Mouse (Mus musculus): Measurements from ENCODE around the gene Nfia. TPM values are rescaled to one million over a fixed set of nuclear protein-coding genes. Genes with fewer than 3 reads are reported as not detected.
A peak's percentile ranks its signal among the peaks of the same experiment; 100 is the strongest.

Gene Nfia
- polyA plus RNA-seq, 2 experiments = 51.9 to 71.2 TPM

DNA sequence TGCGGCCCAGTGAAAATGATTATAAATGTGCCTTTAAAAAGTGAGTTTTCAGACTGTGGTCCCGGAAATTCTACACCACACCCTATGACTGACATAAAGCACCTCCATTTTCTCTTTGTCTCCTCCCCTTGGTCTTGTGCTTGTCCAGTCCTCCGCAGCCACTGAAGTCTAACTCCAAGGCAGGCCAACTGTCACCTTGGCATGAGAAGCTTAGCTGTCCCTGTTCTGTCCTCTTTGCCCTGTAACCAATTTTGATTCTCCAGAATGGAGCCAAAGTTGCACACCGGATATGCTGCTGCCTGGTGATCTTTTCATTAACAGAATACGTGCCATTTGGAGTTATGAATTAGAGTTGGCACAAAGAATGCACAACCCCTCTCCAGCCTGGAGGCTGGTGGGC, 378.0 kb downstream of the Nfia start:
- WGBS = 78% methylated on average over 5 of the region's 5 CpGs
- no peaks in the 10 kb centered on the region for H3K9me3 ChIP-seq (ENCODE audit: control insufficient read depth, low read length)
- DNase-seq (ENCODE audit: low spot score) = no peak
- no peak for ATAC-seq (ENCODE audit: low FRiP score, low read depth)
- no peak overlapping the region for H3K27ac ChIP-seq (replicated peaks; ENCODE audit: low read depth, low read length)
- TF ChIP-seq POLR2A (IDR thresholded peaks at IDR 0.05; ENCODE audit: borderline replicate concordance, extremely low read depth, insufficient read depth, insufficient read length) = no peak
- no peaks in the 10 kb centered on the region for H3K36me3 ChIP-seq (ENCODE audit: control insufficient read depth, insufficient read depth, low read length)
- no peaks in the 10 kb centered on the region for H3K27me3 ChIP-seq (ENCODE audit: control insufficient read depth, insufficient read depth, low read length)
- H3K4me1 ChIP-seq (ENCODE audit: control insufficient read depth, insufficient read depth, low read length) = 0 out of 2 replicates have a peak, but pooled peaks cover 9% of the 10 kb centered on the region
- no peak overlapping the region for H3K4me3 ChIP-seq (replicated peaks; ENCODE audit: low read length)
- H3K9ac ChIP-seq (ENCODE audit: low read depth, low read length, severe bottlenecking) = no peak overlapping the region
- H3K4me2 ChIP-seq (replicated peaks; ENCODE audit: low read depth, low read length, severe bottlenecking) = no peak overlapping the region

DNA sequence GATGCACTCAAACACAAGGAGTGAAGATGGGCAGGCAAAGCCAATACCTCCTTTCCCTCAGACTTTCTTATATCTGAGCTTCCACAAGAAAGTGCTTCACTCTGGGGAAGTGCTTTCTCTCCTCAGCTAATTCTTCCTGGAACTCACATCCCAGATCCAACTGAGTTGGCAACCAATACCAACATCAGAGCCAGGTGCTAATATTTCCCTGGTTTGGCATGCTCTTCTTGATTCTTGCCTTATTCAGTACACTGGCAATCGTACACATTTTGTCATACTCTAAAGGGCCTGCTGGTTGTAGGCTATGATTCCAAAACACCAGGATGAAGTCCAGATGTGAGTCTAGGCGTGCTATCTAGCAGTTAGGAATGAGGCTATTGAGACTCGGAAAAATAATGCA, 385.4 kb downstream of the Nfia start:
- H3K9me3 ChIP-seq (ENCODE audit: control insufficient read depth, low read length) = no peaks in the 10 kb centered on the region
- no peak for ATAC-seq (ENCODE audit: low FRiP score, low read depth)
- H3K27ac ChIP-seq (replicated peaks; ENCODE audit: low read depth, low read length) = no peak overlapping the region
- no peaks in the 10 kb centered on the region for H3K27me3 ChIP-seq (ENCODE audit: control insufficient read depth, insufficient read depth, low read length)
- DNase-seq (ENCODE audit: low spot score) = peak; percentile 63
- TF ChIP-seq POLR2A (IDR thresholded peaks at IDR 0.05; ENCODE audit: borderline replicate concordance, extremely low read depth, insufficient read depth, insufficient read length) = no peak
- WGBS = 58% methylated on average over 3 of the region's 3 CpGs
- no peak overlapping the region for H3K4me3 ChIP-seq (replicated peaks; ENCODE audit: low read length)
- H3K9ac ChIP-seq (ENCODE audit: low read depth, low read length, severe bottlenecking) = no peak overlapping the region
- no peak overlapping the region for H3K4me2 ChIP-seq (replicated peaks; ENCODE audit: low read depth, low read length, severe bottlenecking)
- H3K4me1 ChIP-seq (ENCODE audit: control insufficient read depth, insufficient read depth, low read length) = no peaks in the 10 kb centered on the region
- no peaks in the 10 kb centered on the region for H3K36me3 ChIP-seq (ENCODE audit: control insufficient read depth, insufficient read depth, low read length)

DNA sequence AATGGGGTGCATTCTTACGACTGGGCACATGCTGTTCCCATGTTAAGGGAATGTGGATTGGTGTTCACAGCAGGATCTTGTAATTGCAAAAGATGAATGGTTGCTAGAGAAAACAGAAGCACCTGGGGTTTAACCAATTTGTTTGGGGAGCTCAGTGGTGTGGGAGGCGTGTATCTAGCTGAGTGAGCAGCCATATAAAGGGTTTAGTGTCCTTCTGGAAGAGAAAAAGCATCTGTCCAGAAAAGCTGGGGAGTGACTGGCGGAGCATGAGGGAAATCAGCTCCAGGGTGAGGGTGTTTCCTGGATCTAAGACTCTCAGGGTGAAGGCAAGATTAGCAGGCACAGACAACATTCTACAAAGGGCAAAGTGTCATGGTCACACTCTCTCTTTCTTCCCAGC, 393.8 kb downstream of the Nfia start:
- Histone ChIP-seq H3K4me3 (replicated peaks; ENCODE audit: low read length) (no peak overlapping the region), H3K36me3 (ENCODE audit: control insufficient read depth, insufficient read depth, low read length) (no peaks in the 10 kb centered on the region), H3K27me3 (ENCODE audit: control insufficient read depth, insufficient read depth, low read length) (no peaks in the 10 kb centered on the region), H3K4me2 (replicated peaks; ENCODE audit: low read depth, low read length, severe bottlenecking) (no peak overlapping the region), H3K9me3 (ENCODE audit: control insufficient read depth, low read length) (no peaks in the 10 kb centered on the region), H3K4me1 (ENCODE audit: control insufficient read depth, insufficient read depth, low read length) (no peaks in the 10 kb centered on the region), H3K27ac (replicated peaks; ENCODE audit: low read depth, low read length) (no peak overlapping the region), H3K9ac (ENCODE audit: low read depth, low read length, severe bottlenecking) (no peak overlapping the region)
- WGBS = 62% methylated on average over 3 of the region's 3 CpGs
- ATAC-seq (ENCODE audit: low FRiP score, low read depth) (no peak), DNase-seq (ENCODE audit: low spot score) (no peak)
- TF ChIP-seq POLR2A (IDR thresholded peaks at IDR 0.05; ENCODE audit: borderline replicate concordance, extremely low read depth, insufficient read depth, insufficient read length) = no peak

Other genes starting within 250 kb of the Nfia start
- 2.1 and 2.2 TPM in 2 replicates for gene E130114P18Rik, start 5.3 kb downstream of the Nfia start, polyA plus RNA-seq (2012; rRNA removed)
- gene E130114P18Rik, start 5.3 kb downstream of the Nfia start, polyA plus RNA-seq (2014; fragmentation: Nextera tagmentation; extraction: Ambion mirVana) = 4.6 and 4.9 TPM in 2 replicates

All from limb, embryonic 14.5 days (tissue).